Mouse (Mus musculus): Measurements from ENCODE around the gene Mgat5.

The Mgat5 gene

DNA sequence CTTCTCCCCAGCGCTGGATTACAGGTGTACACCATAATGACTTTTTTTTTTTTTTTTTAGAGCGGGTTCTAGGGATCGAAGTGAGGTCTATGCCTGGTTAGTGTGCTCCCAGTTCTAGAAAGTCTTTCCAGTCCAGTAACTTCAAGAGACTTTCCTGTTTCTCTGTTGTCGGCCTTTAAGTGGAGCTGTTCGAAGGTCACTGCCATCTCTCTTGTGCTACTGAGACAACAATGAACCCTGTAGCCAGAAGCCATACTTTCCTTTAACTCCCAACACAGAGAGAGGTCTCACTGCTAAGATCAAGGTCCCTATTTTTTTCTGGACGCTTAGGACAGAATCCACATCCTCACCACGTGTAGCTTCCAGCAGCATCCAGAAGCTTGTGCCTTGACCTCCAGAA, 13.4 kb downstream of the Mgat5 start:
- DNase-seq, result no peak

DNA sequence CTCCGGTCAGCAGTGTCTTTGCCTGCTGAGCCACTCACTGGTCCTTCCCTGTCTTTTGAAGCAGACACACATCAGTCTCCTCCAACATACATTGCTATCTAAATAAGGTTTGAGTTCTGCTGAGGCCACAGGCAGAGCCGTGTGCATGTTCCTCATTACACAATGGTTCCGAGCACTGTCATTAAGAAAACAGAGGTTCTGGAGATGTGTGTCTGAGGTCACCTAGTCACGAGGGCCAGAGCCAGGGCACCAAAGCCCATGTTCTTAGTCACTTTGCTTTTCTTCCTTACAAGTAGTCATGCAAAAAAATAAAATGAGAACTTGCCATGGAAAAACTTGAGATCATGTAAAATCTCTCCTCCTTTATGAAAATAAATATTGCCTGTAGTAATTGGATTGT, 14.3 kb downstream of the Mgat5 start:
- DNase-seq, result no peak

GRCm38 (mm10) chr1:127219621-127220020, 14.8 kb downstream of the Mgat5 start:
- no peak for DNase-seq

- no peak for DNase-seq
Observed at GRCm38 (mm10) chr1:127221998-127222736, 17.4 kb downstream of the Mgat5 start.

DNA sequence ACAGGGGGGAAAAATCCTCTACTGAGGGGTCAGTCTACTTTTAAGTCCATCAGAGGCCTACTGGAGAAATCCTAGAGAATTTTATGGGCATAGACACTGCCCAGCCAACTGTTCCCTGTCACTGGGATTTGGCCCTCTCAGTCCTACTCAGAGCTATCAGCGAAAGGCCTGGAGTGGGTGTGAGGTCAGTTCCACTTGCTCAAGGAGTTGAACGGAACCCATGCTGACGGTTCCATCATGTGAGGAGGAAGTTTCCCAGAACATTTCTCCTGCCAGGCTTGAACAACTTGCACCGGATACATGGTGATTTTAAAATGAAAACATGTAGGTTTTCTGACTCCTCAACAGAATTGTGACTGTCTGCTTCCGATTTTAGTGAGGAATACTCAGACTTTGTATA, 20.2 kb downstream of the Mgat5 start:
- no peak for DNase-seq

GRCm38 (mm10) chr1:127229011-127229410, 24.2 kb downstream of the Mgat5 start:
- no peak for DNase-seq

GRCm38 (mm10) chr1:127230468-127230867, 25.7 kb downstream of the Mgat5 start:
- no peak for DNase-seq

DNA sequence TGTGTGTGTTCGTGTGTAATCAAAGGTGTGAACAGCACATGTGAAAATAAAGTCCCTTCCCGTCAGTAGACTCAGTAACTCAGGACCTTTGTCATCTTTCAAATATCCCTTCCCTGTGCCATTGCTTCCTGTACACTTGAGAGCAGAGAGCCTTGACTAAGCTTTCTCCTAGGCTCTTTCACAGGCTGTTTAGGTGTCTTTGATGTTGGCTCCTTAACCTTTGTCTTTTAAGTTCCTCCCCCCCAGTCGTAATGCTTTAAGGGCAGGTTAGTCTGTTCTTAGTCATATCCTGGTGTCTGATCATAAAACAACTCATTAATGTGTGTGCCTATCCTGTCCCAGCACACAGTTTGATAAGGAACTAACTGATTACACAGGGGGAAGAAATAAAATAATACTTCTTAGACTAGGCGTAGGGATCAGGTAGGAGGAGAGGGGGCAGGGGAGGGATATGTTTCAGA, 28.4 kb downstream of the Mgat5 start:
- DNase-seq, result no peak

- no peak for DNase-seq
Observed at GRCm38 (mm10) chr1:127235157-127235556, 30.3 kb downstream of the Mgat5 start.

- DNase-seq, result no peak
Observed at GRCm38 (mm10) chr1:127236396-127236795, 31.6 kb downstream of the Mgat5 start.

DNA sequence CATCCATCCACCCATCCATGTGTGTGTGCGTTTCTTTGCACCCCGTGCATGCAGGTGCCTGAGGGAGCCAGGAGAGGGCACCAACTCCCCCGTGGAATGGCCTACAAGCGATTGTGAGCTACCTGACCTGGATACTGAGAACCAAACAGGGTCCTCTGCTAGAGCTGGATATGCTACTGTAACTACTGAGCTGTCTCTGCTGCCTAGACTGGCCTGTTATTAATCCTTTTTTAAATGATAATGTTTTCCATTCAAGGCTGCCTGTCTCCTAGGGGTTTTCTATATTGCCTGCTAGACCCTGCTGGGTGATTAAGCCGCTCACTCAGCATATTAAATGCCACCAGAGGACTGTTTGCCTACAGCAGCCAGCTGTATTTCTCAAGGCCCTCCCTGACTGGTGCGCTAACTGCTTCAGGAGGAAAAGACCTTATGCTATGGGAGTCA, 34.1 kb downstream of the Mgat5 start:
- no peak for DNase-seq

DNA sequence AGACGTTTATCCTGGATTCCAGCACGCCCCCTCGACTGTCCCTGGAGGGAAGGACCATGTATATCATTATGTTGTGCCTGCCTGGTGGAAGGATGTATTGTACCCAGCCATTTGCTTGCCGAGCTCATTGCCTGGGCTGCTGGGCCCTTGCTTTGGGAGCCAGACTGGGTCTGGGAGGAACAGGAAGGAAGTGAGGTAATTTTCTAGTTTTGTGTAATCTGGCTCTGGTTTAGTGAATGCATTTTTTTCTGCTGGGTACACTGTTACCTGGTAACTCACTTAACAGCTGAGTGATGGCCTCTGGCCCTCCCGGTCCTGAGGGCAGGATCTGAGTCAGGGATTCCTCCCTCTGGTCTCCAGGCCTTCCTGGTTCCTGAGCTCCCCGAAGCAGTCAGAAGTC, 35.1 kb downstream of the Mgat5 start:
- DNase-seq, result no peak

GRCm38 (mm10) chr1:127242151-127242887, 37.5 kb downstream of the Mgat5 start:
- DNase-seq, result no peak

DNA sequence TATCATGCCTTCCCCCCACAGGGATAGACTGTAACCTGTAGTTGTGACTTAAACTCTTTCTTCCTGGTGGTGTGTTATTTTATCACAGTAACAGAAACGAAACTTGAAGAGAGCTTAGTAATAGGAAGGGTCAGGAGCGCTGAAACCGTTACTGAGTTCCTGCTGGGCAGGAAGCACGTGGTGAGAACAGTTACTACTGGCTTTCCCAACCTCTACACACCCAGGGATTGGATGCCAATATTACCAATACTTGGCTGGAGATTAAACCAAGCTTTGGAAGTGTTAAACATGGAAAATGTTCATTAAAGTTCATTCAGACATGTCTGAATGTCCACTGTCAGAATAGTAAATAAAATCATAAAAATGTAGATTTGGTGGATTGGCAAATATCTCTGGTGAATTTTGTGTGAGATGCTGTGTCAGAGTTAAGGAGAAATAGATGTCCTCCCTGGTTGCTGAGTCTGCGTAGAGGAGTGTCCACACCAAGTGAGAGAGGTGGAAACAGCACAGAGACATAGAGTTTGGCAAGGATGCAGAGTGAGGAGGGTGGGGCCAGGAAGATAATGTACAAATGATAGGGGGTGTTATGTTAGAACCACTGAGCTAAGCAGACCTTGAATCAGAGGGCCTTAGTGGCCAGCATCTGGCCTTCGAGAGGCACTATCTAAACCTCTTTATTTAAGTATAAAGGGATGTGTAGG, 38.2 kb downstream of the Mgat5 start:
- DNase-seq, result no peak

DNA sequence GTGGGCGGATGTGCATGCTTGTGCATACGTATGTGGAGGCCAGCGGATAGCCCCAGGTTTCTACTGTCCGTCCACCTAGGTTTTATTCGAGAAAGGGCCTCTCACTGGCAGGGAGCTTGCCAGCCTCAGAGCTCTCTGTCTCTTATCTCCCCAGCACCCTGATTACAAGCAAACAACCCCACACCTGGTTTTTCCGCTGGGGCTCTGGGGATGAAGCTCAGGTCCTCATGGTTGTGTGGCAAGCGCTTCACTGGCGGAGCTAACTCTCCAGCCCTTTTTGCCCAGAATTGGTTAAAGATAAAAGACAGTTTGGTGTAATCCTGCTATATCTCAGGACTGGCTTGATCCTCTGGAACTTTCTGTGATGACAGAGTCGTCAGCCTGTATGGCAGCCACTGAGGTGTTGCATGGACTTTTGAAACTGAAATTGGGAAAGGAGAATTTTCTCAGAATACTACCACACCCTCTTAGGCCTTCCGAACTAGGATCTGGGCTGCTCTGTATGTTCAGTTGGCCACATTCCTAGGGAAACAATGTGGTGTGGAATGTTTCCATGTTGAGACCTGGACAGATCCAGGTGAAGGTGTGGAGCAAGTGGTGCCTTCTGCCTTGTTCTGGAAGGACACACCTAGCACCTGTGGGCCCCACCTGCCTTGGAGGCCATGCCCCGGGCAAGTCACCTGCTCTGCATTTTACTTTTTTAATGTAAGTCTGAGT, 39.4 kb downstream of the Mgat5 start:
- DNase-seq, result no peak

DNA sequence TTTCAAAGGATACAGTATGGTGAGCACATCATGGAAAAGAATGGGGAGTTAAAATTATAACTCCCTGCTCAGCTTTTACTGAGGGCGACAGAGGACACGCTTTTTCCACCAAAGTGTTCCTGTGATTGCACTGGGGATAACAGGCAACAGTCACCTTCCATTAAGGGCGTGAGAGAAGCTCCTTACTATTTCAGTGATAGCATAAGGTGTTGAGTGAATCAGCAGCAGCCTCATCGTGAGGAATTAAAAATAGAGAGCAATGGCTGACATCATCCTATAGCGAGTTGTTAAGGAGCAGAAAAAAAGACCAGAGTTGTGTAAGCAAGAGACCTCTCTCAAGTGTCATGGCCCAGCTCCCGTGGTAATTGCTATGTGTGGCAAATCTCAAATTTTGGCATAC, 41.3 kb downstream of the Mgat5 start:
- DNase-seq, result no peak

DNA sequence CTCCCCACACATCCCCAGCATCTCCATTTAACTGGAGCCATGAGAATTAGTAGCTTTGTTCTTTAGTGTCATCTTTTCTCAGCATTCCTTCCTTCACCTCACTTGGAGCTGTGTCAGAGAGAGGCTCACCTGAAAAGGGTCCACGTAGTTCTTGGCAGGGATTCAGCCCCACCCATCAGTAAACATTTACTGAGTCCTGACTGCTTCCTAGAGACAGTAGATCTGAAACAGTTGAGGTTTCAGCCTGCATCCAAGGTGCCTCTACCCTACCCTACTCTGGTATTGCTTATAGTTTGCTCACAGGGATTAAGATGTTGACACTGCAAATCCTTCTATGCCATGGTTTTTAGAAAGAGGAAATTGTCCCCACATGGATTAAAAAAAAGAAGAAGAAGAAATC, 43.6 kb downstream of the Mgat5 start:
- DNase-seq, result no peak

GRCm38 (mm10) chr1:127249621-127250020, 44.8 kb downstream of the Mgat5 start:
- no peak for DNase-seq

DNA sequence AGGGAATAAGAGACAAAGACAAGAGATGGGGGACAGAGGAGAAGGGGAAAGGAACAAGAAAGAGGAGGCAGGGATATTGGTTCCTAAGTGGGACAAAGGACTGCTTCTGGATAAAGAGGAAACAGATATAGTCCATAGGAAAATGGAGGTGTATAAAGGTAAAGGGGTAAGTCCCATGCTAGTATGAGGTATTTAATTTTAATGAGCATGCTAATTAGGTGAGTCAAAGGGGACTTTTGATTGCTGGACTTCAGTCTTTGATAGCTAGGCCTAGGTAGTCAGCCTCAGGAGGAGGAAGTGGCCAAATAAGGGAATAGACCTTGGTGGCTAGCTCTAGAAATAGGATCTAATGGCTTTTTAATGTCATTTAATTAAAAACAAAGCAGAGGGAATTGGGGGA, 45.5 kb downstream of the Mgat5 start:
- DNase-seq, result no peak

- no peak for DNase-seq
Observed at GRCm38 (mm10) chr1:127251751-127252150, 46.9 kb downstream of the Mgat5 start.

GRCm38 (mm10) chr1:127257005-127257404, 52.2 kb downstream of the Mgat5 start:
- no peak for DNase-seq

DNA sequence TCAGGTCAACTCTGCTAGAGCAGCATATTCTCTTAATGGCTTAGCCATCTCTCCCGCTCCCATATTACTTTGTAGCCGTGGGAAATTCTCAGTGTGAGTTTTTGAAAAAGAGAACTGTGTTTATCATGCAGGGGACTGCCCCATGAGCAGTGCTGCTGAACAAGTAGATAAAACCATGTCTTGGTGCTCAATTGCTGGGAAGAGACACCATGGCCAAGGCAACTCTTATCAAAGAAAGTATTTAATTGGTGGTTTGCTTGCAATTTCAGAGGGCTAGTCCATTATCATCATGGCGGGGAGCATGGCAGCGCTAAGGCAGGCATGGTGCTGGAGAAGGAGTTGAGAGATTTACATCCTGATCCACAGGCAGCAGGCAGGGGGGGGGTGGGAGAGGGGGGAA, 54.9 kb downstream of the Mgat5 start:
- DNase-seq, result no peak

DNA sequence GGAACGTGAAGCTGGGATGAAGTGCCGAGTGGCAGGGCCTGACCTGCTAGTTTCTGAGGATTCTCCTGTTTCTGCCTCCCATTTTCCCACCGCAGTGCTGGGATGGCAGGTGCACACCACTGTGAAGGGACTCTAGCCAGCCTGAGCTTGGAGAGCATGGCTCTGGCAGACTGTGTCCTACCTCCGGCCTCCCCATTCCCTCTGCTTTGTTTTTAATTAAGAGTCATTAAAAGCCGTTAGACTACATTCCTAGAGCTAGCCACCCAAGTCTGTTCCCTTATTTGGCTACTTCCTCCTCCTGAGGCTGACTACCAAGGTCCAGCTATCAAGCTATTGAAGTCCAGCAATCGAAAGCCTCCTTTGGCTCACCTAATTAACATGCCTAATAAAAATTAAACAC, 56.2 kb downstream of the Mgat5 start:
- no peak for DNase-seq
